Mouse (Mus musculus) neural tube, embryonic 14.5 days (tissue): ENCODE measurements around the gene Ccl6. TPM values are rescaled to one million over a fixed set of nuclear protein-coding genes. Genes with fewer than 3 reads are reported as not detected.
"Not testable (repeated sequence)": the region's sequence is repeated elsewhere in the genome, so short reads cannot be mapped to it uniquely, and the experiment has no call there.

Experiments
- ATAC-seq: fragments of 200-750 bp; cut with Nextera tagmentation; 2 replicates; pipeline ENCODE4 v1.8.0; 2017; ENCODE audit warnings: low read depth, mild to moderate bottlenecking, moderate TSS enrichment, moderate library complexity
- H3K27ac ChIP-seq: fragments of 300-500 bp; sonication (generic); 2 replicates; pipeline ENCODE4 v1.5.1; 2014; ENCODE audit warnings: low read depth, mild to moderate bottlenecking, control low read depth, low read length, moderate library complexity, mixed read lengths
- H3K27me3 ChIP-seq: fragments of 300-500 bp; sonication (generic); 2 replicates; pipeline ENCODE4 v1.6.1; 2014; ENCODE audit warnings: low read length; ENCODE audit not compliant: control insufficient read depth, insufficient read depth
- H3K36me3 ChIP-seq: fragments of 300-500 bp; sonication (generic); 2 replicates; pipeline ENCODE4 v1.6.1; 2014; ENCODE audit warnings: low read length, mixed read lengths; ENCODE audit not compliant: control insufficient read depth, insufficient read depth
- H3K4me1 ChIP-seq: fragments of 300-500 bp; sonication (generic); 2 replicates; pipeline ENCODE4 v1.6.1; 2014; ENCODE audit warnings: low read length; ENCODE audit not compliant: control insufficient read depth, insufficient read depth
- H3K4me2 ChIP-seq: fragments of 300-500 bp; sonication (generic); 2 replicates; pipeline ENCODE4 v1.6.1; 2014; ENCODE audit warnings: mild to moderate bottlenecking, low read depth, low read length, control low read depth
- H3K4me3 ChIP-seq: fragments of 300-500 bp; sonication (generic); 2 replicates; pipeline ENCODE4 v1.5.1; 2014; ENCODE audit warnings: low read depth, low read length, control low read depth, mixed read lengths
- H3K9ac ChIP-seq: fragments of 300-500 bp; sonication (generic); replicated peaks from 2 replicates; pipeline ENCODE4 v1.6.1; 2014; ENCODE audit warnings: low read depth, mild to moderate bottlenecking, control low read depth, low read length, mixed read lengths
- H3K9me3 ChIP-seq: fragments of 300-500 bp; sonication (generic); 2 replicates; pipeline ENCODE4 v1.6.1; 2016; ENCODE audit warnings: low read length; ENCODE audit not compliant: control insufficient read depth
- WGBS: fragments of 180-500 bp; shearing (Covaris S2); extraction: QIAGEN DNeasy Blood & Tissue Kit; methylation state at CpG from one replicate; pipeline ENCODE4 v1.1.7; 2014; 5-methylcytosine and 5-hydroxymethylcytosine counted together
- polyA plus RNA-seq: library from polyadenylated mRNA; unstranded; fragments of >200 nt; fragmentation: Nextera tagmentation; extraction: Ambion mirVana; gene quantifications from 2 replicates; pipeline ENCODE4 v1.2.1, GENCODE M21; 2014

Gene Ccl6
- polyA plus RNA-seq, 1 experiment from 2014 or later: 1.5 TPM

DNA sequence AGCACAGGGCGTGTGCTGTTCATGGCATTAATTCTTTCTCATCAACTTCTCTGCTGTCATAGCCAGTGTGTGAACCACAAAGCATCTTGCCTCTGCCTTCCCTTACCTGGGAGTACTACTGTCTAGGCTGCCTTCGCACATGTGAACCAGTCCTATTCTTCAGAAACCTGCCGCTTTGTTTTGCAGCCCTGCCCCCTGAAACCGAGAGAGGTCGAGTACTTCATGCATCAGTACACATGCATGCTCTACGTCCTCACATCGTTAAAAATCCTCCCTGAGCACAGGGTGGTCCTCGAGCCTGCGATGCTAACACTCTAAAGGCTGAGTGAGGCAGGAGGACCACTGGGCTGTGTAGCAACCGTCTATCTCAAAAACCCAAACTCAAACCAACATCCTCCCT, 35.8 kb downstream of the Ccl6 start:
- Histone ChIP-seq H3K36me3 (no peaks in the 10 kb centered on the region), H3K4me3 (no peak overlapping the region), H3K27me3 (no peaks in the 10 kb centered on the region), H3K4me2 (no peak overlapping the region), H3K9ac (no peak overlapping the region), H3K9me3 (no peaks in the 10 kb centered on the region), H3K4me1 (no peaks in the 10 kb centered on the region), H3K27ac (no peak overlapping the region)
- ATAC-seq: no peak
- WGBS: 45% methylated on average over 10 of the region's 10 CpGs

DNA sequence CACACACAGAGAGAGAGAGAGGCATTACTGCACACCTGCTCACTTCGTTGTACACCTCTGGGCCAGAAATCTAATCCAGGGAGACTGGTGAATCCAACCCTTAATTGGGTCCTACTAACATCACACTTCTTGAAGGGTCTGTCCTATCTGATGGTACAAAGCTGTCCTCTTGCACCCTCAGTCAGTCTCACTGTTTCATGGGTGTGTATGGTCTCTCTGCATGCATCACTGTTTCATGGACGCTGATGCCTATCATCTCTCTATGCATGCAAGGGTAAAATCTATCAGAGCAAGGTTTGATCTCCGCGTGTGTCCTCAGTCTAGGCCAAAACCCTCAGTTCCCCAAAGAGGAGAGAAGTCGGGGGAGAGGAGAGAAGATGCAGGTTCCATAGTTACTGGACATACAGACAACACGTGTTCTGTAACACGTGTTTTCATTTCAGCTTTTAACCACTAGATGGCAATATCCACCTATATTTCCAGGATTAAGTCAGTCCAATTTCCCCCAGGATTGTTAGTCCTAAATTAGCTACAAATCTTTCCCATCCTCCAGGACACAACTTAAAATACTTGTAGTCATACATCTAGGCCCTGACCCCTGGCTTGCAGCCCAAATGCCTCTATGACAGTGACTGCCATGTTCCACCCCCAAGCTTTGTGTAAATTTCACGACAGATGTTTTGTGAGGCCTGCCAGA, 36.7 kb downstream of the Ccl6 start:
- peak; percentile 60; the same call in 1 of the 2 replicates for ATAC-seq
- Histone ChIP-seq H3K27me3 (no peaks in the 10 kb centered on the region), H3K27ac (0 out of 2 replicates have a peak overlapping the region, but pooled peaks have one; percentile 39), H3K4me2 (no peak overlapping the region; the same call in 1 of the 2 replicates), H3K9me3 (no peaks in the 10 kb centered on the region), H3K4me3 (no peak overlapping the region), H3K36me3 (no peaks in the 10 kb centered on the region), H3K4me1 (no peaks in the 10 kb centered on the region), H3K9ac (no peak overlapping the region)
- WGBS: 29% methylated on average over 8 of the region's 8 CpGs

DNA sequence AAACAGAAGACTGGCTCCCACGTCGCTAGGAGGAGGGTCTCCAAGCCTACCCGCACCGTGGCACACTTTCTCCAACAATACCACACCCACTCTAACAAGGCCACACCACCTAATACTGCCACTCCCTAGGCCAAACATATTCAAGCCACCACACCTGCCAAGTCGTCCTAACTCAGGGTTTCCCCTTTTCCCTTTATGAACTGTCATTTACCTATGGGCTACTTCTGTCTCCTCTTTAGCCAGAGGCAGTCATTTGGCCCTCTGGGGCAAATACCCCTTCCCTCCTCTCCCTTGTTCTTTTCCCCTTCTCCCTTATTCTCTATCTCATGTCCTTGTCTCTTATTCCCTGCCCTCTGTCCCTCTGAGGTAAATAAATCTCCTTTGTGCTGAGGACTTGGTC, 41.2 kb downstream of the Ccl6 start:
- ATAC-seq: no peak
- no peaks in the 10 kb centered on the region for H3K9me3 ChIP-seq
- no peaks in the 10 kb centered on the region for H3K36me3 ChIP-seq
- no peak overlapping the region for H3K27ac ChIP-seq
- WGBS: 87% methylated on average over 5 of the region's 5 CpGs
- H3K27me3 ChIP-seq: no peaks in the 10 kb centered on the region
- H3K4me3 ChIP-seq: no peak overlapping the region
- H3K4me1 ChIP-seq: no peaks in the 10 kb centered on the region
- no peak overlapping the region for H3K9ac ChIP-seq
- no peak overlapping the region for H3K4me2 ChIP-seq

DNA sequence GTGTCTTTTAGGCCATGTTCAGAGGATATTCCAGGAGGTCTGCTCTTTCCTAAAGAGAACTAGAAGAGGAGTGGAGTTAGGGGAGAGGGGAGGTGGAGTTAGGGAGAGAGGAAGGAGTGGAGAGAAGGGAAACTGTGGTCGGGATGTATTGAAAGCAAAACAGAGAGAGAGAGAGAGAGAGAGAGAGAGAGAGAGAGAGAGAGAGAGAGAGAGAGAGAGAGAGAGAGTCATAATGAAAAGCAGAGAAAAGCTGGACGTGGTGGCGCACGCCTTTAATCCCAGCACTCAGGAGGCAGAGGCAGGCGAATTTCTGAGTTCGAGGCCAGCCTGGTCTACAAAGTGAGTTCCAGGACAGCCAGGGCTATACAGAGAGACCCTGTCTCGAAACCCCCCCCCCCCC, 41.9 kb downstream of the Ccl6 start:
- WGBS: 89% methylated on average over 7 of the region's 7 CpGs
- ATAC-seq, H3K9me3 ChIP-seq: not testable (repeated sequence)

DNA sequence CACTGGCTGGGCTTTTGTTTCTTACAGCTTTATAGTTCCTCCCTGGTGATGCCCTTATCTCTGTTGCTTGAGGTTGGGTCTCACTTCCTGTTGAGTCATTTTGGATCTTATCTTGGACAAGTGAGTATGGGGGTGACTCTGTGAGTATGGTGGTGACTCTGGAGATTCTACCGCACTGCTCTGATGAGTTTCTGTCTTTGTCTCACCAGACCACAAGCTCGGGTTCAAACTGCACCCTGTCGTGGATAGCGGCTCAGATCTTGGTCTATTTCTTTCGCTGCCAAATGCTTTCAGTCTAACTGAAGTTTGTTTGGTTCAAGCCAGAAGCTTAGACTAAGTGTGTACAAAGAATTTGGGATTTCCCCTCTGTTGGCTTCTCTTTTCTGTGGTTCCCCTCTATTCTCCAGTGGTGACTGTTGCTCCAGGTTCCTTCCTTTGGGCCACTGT, 42.7 kb downstream of the Ccl6 start:
- H3K9ac ChIP-seq: no peak overlapping the region
- 95% methylated on average over 5 of the region's 5 CpGs for WGBS

More for the DNA sequence above, 41.9 kb downstream of the Ccl6 start:
- not testable (repeated sequence) for H3K27ac ChIP-seq, H3K27me3 ChIP-seq, H3K4me2 ChIP-seq, H3K36me3 ChIP-seq, H3K4me3 ChIP-seq, H3K4me1 ChIP-seq, H3K9ac ChIP-seq

DNA sequence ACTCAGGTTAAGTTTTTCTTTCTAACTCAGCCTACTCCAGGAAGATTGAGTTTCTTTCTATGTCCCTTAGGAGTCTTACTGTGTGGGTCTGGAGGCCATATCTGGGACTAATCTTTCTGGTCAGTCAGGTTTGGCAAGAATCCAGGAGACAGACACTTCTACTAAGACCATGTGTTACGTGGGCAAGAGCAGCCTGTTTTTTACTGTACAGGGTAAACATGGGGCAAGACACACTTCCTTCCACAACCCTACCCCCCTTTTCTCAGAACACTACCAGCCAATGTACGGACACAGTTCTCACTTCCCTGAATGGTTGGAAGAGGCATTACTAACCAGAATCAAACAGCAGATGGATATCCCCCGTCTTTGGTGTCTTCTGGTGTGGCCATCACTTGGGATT, 48.7 kb downstream of the Ccl6 start:
- no peaks in the 10 kb centered on the region for H3K4me1 ChIP-seq
- 78% methylated on average over 3 of the region's 3 CpGs for WGBS
- H3K4me3 ChIP-seq: no peak overlapping the region
- no peak overlapping the region for H3K9ac ChIP-seq
- H3K27ac ChIP-seq: no peak overlapping the region
- H3K36me3 ChIP-seq: no peaks in the 10 kb centered on the region
- no peaks in the 10 kb centered on the region for H3K27me3 ChIP-seq
- no peaks in the 10 kb centered on the region for H3K9me3 ChIP-seq
- H3K4me2 ChIP-seq: no peak overlapping the region
- no peak for ATAC-seq

More for the DNA sequence above, 42.7 kb downstream of the Ccl6 start:
- no peak overlapping the region for H3K27ac ChIP-seq
- H3K4me2 ChIP-seq: no peak overlapping the region
- no peaks in the 10 kb centered on the region for H3K36me3 ChIP-seq
- H3K27me3 ChIP-seq: no peaks in the 10 kb centered on the region
- no peak overlapping the region for H3K4me3 ChIP-seq
- H3K9me3 ChIP-seq: no peaks in the 10 kb centered on the region
- H3K4me1 ChIP-seq: no peaks in the 10 kb centered on the region
- ATAC-seq: no peak

DNA sequence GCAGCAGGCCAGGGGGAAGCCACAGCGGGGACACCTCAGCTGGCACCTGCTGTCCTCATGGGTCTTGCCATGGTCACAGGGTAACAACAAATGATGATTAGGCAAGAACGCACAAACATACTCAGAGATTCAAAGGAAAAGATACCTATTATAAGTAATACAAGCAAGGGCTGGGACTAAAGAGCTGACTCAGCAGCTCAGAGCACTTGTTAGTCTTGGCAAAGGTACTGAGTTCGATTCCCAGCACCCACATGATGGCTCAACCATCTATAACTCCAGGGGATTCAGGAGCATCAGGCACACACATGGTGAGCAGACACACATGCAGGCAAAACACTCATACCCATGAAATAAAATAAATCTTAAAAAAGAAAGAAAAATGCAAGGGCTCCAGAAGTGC, 51.5 kb downstream of the Ccl6 start:
- Histone ChIP-seq H3K9ac (no peak overlapping the region), H3K4me1 (no peaks in the 10 kb centered on the region), H3K4me2 (no peak overlapping the region), H3K27ac (no peak overlapping the region), H3K27me3 (no peaks in the 10 kb centered on the region), H3K36me3 (no peaks in the 10 kb centered on the region), H3K4me3 (no peak overlapping the region), H3K9me3 (no peaks in the 10 kb centered on the region)
- no peak for ATAC-seq
- whole genome bisulfite sequencing: 87% methylated on average over 3 of the region's 3 CpGs

DNA sequence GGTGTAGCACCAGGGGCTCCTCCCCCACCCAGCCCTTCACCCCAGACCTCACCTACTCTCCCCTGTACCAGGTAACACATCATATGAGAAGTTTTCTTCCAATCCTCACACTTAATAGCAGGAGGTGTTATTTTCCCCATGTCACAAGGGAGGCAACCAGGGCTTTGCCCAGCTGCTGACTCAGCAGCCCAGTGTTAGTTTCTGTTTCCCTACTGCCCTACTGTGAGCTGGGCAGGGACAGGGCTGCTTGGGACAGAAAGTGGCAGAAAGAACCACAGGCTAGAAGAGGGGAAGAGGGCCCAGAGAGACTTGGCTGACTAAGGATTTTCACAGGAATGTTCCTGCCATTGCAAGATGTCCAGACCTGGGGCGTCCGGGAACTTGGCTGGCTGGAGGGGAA, 52.0 kb downstream of the Ccl6 start:
- Histone ChIP-seq H3K4me3 (no peak overlapping the region), H3K9me3 (no peaks in the 10 kb centered on the region), H3K4me1 (no peaks in the 10 kb centered on the region), H3K27me3 (no peaks in the 10 kb centered on the region), H3K36me3 (no peaks in the 10 kb centered on the region), H3K9ac (no peak overlapping the region), H3K4me2 (no peak overlapping the region), H3K27ac (no peak overlapping the region)
- no peak for ATAC-seq
- WGBS: 100% methylated on average over 2 of the region's 2 CpGs

DNA sequence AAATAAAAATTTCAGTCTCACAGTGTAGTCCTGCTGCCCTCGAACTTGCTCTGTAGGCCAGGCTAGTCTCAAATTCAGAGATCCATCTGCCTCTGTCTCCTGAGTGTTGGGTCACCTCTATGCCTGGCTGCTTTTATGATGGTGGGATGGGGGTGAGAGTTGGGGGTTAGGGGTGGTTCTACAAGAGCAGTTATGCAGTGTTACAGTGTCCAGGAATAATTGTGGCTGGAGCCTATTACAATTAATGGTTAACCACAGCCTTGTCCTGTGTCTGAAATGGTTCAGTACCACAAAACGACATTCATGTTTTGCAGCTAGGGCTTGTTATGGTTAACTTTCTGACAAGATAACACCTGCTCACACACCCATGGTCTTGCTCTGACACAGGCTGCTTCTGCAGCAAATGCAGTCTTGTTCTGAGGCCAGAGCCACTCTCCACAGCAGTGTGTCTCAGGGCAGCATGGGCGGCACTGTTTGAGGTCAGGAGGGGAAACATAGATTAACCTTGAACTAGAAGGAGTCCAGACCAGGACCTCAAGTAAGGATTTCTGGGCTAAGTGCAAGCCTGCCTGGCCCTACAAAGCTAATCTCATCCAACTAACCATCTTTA, 54.1 kb downstream of the Ccl6 start:
- no peak for ATAC-seq

More for the DNA sequence above, 54.1 kb downstream of the Ccl6 start:
- whole genome bisulfite sequencing: 76% methylated on average over 3 of the region's 3 CpGs
- H3K4me1 ChIP-seq: no peaks in the 10 kb centered on the region
- H3K9me3 ChIP-seq: no peaks in the 10 kb centered on the region
- no peak overlapping the region for H3K9ac ChIP-seq
- H3K27ac ChIP-seq: no peak overlapping the region
- no peaks in the 10 kb centered on the region for H3K27me3 ChIP-seq
- H3K36me3 ChIP-seq: no peaks in the 10 kb centered on the region
- no peak overlapping the region for H3K4me2 ChIP-seq
- H3K4me3 ChIP-seq: no peak overlapping the region
